Mouse (Mus musculus) C2C12 (cell line): ENCODE data around the gene Gnl2.

Experiments used
- CEBPB ChIP-seq: IDR thresholded peaks from one replicate; pipeline ENCODE4 v1.6.1; 2011; ENCODE audit warnings: low read depth, mild to moderate bottlenecking, control low read depth, moderate library complexity
- CTCF ChIP-seq: IDR thresholded peaks from one replicate; pipeline ENCODE4 v1.5.1; 2011; ENCODE audit not compliant: control insufficient read depth, insufficient read depth, insufficient read length
- MAX ChIP-seq: IDR thresholded peaks from one replicate; pipeline ENCODE4 v1.6.1; 2011; ENCODE audit warnings: mild to moderate bottlenecking, control low read depth
- MYOD1 ChIP-seq: IDR thresholded peaks from one replicate; pipeline ENCODE4 v1.6.1; 2011; ENCODE audit warnings: low read depth; ENCODE audit not compliant: control insufficient read depth, insufficient read length
- MYOG ChIP-seq: IDR thresholded peaks from one replicate; pipeline ENCODE4 v1.6.1; 2011; ENCODE audit not compliant: control insufficient read depth, insufficient read length; ENCODE audit errors: extremely low read depth
- USF1 ChIP-seq: IDR thresholded peaks from one replicate; pipeline ENCODE4 v1.6.1; 2011; ENCODE audit warnings: low read depth, mild to moderate bottlenecking, control low read depth, moderate library complexity

- TF ChIP-seq CEBPB (no peak), MYOD1 (no peak), CTCF (no peak), MAX (no peak), MYOG (no peak), USF1 (no peak)
These were observed 16.8 kb upstream of the Gnl2 start for GRCm38 (mm10) chr4:124999548-124999947.
